Mouse (Mus musculus) megakaryocyte, embryonic 14.5 days (primary cell): ENCODE data around the gene Ltbp4. TPM values are rescaled to one million over a fixed set of nuclear protein-coding genes. Genes with fewer than 3 reads are reported as not detected.

Experiments
- H3K27me3 ChIP-seq: replicated peaks from 2 replicates; pipeline ENCODE3; 2012; ENCODE audit warnings: inconsistent platforms
- H3K36me3 ChIP-seq: replicated peaks from 2 replicates; pipeline ENCODE3; 2012; ENCODE audit warnings: low read length, inconsistent platforms, mixed read lengths
- H3K4me1 ChIP-seq: 2 replicates; pipeline ENCODE4 v1.6.1; 2012; ENCODE audit warnings: inconsistent platforms
- H3K4me3 ChIP-seq: replicated peaks from 2 replicates; pipeline ENCODE3; 2012; ENCODE audit warnings: moderate library complexity, mild to moderate bottlenecking, inconsistent platforms
- H3K9me3 ChIP-seq: 2 replicates; pipeline ENCODE4 v1.6.1; 2012; ENCODE audit warnings: inconsistent platforms
- FLI1 ChIP-seq: IDR thresholded peaks from 2 replicates; pipeline ENCODE4 v1.6.1; 2012; ENCODE audit warnings: low read length, inconsistent platforms, mixed read lengths
- GATA1 ChIP-seq: IDR thresholded peaks from 3 replicates; pipeline ENCODE4 v1.6.1; 2012; ENCODE audit warnings: mixed read lengths, low read length, inconsistent platforms, borderline replicate concordance
- polyA plus RNA-seq: library from polyadenylated mRNA; stranded (reverse); fragments of >175 nt; gene quantifications from 2 replicates; pipeline ENCODE4 v1.2.3, GENCODE M21; 2012; ENCODE audit warnings: low replicate concordance; ENCODE audit not compliant: insufficient read depth

Gene Ltbp4
- polyA plus RNA-seq, 1 experiment: 0.28 TPM

- H3K4me1 ChIP-seq: peaks cover 65% of the 10 kb centered on the region
- peaks cover 89% of the 10 kb centered on the region for H3K27me3 ChIP-seq
- no peaks in the 10 kb centered on the region for H3K9me3 ChIP-seq
- peak overlapping the region; percentile 75 for H3K4me3 ChIP-seq
- peaks cover 2% of the 10 kb centered on the region for H3K36me3 ChIP-seq
- no peak for TF ChIP-seq FLI1
- no peak for TF ChIP-seq GATA1
These were observed 1.3 kb downstream of the Ltbp4 start for GRCm38 (mm10) chr7:27335928-27336823.

- TF ChIP-seq FLI1 (no peak), GATA1 (no peak)
- Histone ChIP-seq H3K4me1 (peaks cover 75% of the 10 kb centered on the region), H3K9me3 (no peaks in the 10 kb centered on the region), H3K4me3 (peak overlapping the region; percentile 91), H3K27me3 (peaks cover 91% of the 10 kb centered on the region), H3K36me3 (no peaks in the 10 kb centered on the region)
These were observed 2.3 kb downstream of the Ltbp4 start for GRCm38 (mm10) chr7:27335011-27335720.

GRCm38 (mm10) chr7:27334405-27334911 lies 3.0 kb downstream of the Ltbp4 start:
- no peaks in the 10 kb centered on the region for H3K9me3 ChIP-seq
- H3K36me3 ChIP-seq: no peaks in the 10 kb centered on the region
- H3K4me3 ChIP-seq: peak overlapping the region; percentile 91
- peaks cover 93% of the 10 kb centered on the region for H3K27me3 ChIP-seq
- TF ChIP-seq FLI1 (no peak), GATA1 (no peak)
- peaks cover 82% of the 10 kb centered on the region for H3K4me1 ChIP-seq

GRCm38 (mm10) chr7:27333316-27333941 lies 4.1 kb downstream of the Ltbp4 start:
- Histone ChIP-seq H3K4me1 (peaks cover 92% of the 10 kb centered on the region), H3K27me3 (peaks cover 93% of the 10 kb centered on the region), H3K36me3 (no peaks in the 10 kb centered on the region), H3K4me3 (peak overlapping the region; percentile 91), H3K9me3 (no peaks in the 10 kb centered on the region)
- no peak for TF ChIP-seq FLI1
- TF ChIP-seq GATA1: no peak

GRCm38 (mm10) chr7:27332353-27333199 lies 4.9 kb downstream of the Ltbp4 start:
- Histone ChIP-seq H3K4me1 (peaks cover 88% of the 10 kb centered on the region), H3K27me3 (peaks cover 91% of the 10 kb centered on the region), H3K9me3 (0 out of 2 replicates have a peak, but pooled peaks cover under 1% of the 10 kb centered on the region), H3K4me3 (peak overlapping the region; percentile 91), H3K36me3 (no peaks in the 10 kb centered on the region)
- TF ChIP-seq FLI1 (no peak), GATA1 (no peak)

GRCm38 (mm10) chr7:27331854-27332253 lies 5.6 kb downstream of the Ltbp4 start:
- Histone ChIP-seq H3K4me3 (peak overlapping the region; percentile 91), H3K27me3 (peaks cover 91% of the 10 kb centered on the region), H3K9me3 (0 out of 2 replicates have a peak, but pooled peaks cover 3% of the 10 kb centered on the region), H3K36me3 (no peaks in the 10 kb centered on the region), H3K4me1 (peaks cover 82% of the 10 kb centered on the region)
- TF ChIP-seq GATA1: no peak
- no peak for TF ChIP-seq FLI1

GRCm38 (mm10) chr7:27331541-27331851 lies 6.0 kb downstream of the Ltbp4 start:
- peaks cover 82% of the 10 kb centered on the region for H3K4me1 ChIP-seq
- no peaks in the 10 kb centered on the region for H3K36me3 ChIP-seq
- no peak for TF ChIP-seq FLI1
- TF ChIP-seq GATA1: no peak
- H3K9me3 ChIP-seq: peaks cover 5% of the 10 kb centered on the region; the same call in 1 of the 2 replicates
- peaks cover 91% of the 10 kb centered on the region for H3K27me3 ChIP-seq
- peak overlapping the region; percentile 91 for H3K4me3 ChIP-seq

GRCm38 (mm10) chr7:27330709-27331540 lies 6.6 kb downstream of the Ltbp4 start:
- H3K27me3 ChIP-seq: peaks cover 92% of the 10 kb centered on the region
- TF ChIP-seq GATA1 (no peak), FLI1 (no peak)
- H3K9me3 ChIP-seq: peaks cover 9% of the 10 kb centered on the region; the same call in 1 of the 2 replicates
- no peaks in the 10 kb centered on the region for H3K36me3 ChIP-seq
- H3K4me3 ChIP-seq: peak overlapping the region; percentile 91
- H3K4me1 ChIP-seq: peaks cover 82% of the 10 kb centered on the region
